Mouse (Mus musculus) cortical plate, adult 2 months (tissue): ENCODE results near the gene Alppl2.

ENCODE experiments used
- CTCF ChIP-seq: fragments of 200-500 bp; IDR thresholded peaks from 2 replicates; pipeline ENCODE4 v1.5.1; 2011; ENCODE audit warnings: mild to moderate bottlenecking, control low read depth, low read length; ENCODE audit not compliant: insufficient read depth; ENCODE audit errors: extremely low read depth
- POLR2A ChIP-seq: fragments of 200-500 bp; IDR thresholded peaks from 2 replicates; pipeline ENCODE4 v1.6.1; 2011; ENCODE audit warnings: mild to moderate bottlenecking, low read length, control low read depth; ENCODE audit not compliant: insufficient read depth; ENCODE audit errors: extremely low read depth

DNA sequence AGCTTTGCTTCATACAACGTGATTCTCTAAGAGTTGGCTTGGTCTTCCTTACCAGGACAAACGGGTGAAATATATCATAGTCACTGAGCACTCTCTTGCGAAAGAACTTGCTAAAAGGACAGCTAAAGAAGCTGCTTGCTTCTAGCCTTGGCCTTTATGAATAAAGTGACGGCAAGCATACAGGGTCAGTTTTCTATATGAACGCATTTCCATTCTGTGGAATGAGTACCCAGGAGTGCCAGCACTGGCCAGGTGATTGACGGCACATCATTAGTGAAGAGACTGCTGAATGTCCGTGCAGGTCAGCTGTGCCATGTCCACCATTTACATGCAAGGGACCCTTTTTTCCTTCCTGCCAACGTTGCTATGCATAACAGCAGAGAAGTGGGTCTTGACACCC lies 16.8 kb upstream of the Alppl2 start:
- TF ChIP-seq POLR2A: no peak
- no peak for TF ChIP-seq CTCF
